Mouse (Mus musculus): ENCODE results near the gene Sun2. TPM values are rescaled to one million over a fixed set of nuclear protein-coding genes. Genes with fewer than 3 reads are reported as not detected.

Sun2 gene
- polyA plus RNA-seq, 1 experiment from 2014 or later = 3.3 TPM

DNA sequence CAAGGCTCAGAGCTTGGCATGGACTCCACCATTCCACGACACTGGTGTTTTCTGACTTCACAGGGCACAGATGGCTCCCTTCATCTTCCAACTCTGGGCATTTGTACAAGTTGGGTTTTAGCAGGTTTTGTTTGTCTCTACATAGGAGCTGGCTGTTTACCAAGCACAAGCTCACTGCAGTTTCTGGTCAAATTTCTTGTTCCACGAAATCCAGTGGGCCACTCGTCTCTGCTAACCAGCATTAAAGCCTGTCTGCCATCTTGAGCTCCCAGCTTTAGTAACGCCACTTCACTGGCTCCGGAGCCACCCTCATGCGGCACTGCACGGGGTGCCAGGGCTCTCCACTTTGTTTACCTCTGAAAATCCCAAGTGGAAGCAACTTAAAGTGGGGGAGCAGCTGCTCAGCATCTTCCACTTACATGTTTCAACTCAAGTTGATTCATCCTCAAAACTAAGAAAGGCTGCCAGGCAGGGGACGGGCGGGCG lies 24.3 kb upstream of the Sun2 start:
- no peak for TF ChIP-seq EP300 (IDR thresholded peaks at IDR 0.05; ENCODE audit: low read depth)
- TF ChIP-seq CTCF (IDR thresholded peaks at IDR 0.05; ENCODE audit: low read depth) = no peak
- Histone ChIP-seq H3K9me3 (ENCODE audit: low read length) (no peaks in the 10 kb centered on the region), H3K27ac (ENCODE audit: low read depth) (no peak overlapping the region), H3K4me1 (ENCODE audit: insufficient read depth) (peaks cover 7% of the 10 kb centered on the region), H3K9ac (replicated peaks) (no peak overlapping the region), H3K4me3 (ENCODE audit: low read depth, low read length) (no peak overlapping the region), H3K4me2 (ENCODE audit: low read depth, low read length) (no peak overlapping the region), H3K27me3 (ENCODE audit: insufficient read depth, low read length) (no peaks in the 10 kb centered on the region), H3K36me3 (replicated peaks; ENCODE audit: insufficient read depth, low read length) (no peaks in the 10 kb centered on the region)
- WGBS (ENCODE audit: insufficient replicate concordance) = 83% methylated on average over 10 of the region's 10 CpGs
- no peak for ATAC-seq
- DNase-seq = no peak

DNA sequence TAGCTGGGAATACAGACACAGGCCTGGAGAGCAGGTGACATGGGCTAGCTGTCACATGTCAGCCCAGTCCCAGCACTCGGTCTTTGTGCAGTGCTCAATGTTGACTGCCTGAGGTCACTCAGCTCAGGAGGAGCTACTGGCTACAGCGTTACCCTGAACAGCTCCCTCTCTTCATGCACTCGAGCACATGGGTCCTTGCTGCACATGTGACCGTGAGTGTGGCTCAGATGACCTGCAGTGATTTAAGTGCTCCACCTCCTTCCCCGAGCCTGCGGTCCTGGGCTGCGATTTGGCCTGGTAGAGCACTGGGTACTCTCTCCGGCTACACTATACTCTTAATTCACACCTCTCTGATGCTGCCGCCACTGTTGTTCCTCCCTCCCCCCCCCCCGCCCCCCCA lies 23.8 kb upstream of the Sun2 start:
- Histone ChIP-seq H3K9ac (replicated peaks) (no peak overlapping the region), H3K27ac (ENCODE audit: low read depth) (no peak overlapping the region), H3K36me3 (replicated peaks; ENCODE audit: insufficient read depth, low read length) (no peaks in the 10 kb centered on the region), H3K4me1 (ENCODE audit: insufficient read depth) (peaks cover 7% of the 10 kb centered on the region), H3K4me3 (ENCODE audit: low read depth, low read length) (no peak overlapping the region), H3K9me3 (ENCODE audit: low read length) (no peaks in the 10 kb centered on the region), H3K4me2 (ENCODE audit: low read depth, low read length) (no peak overlapping the region), H3K27me3 (ENCODE audit: insufficient read depth, low read length) (no peaks in the 10 kb centered on the region)
- no peak for ATAC-seq
- WGBS (ENCODE audit: insufficient replicate concordance) = 75% methylated on average over 9 of the region's 10 CpGs
- TF ChIP-seq EP300 (IDR thresholded peaks at IDR 0.05; ENCODE audit: low read depth) = no peak
- TF ChIP-seq CTCF (IDR thresholded peaks at IDR 0.05; ENCODE audit: low read depth) = no peak
- DNase-seq = no peak

DNA sequence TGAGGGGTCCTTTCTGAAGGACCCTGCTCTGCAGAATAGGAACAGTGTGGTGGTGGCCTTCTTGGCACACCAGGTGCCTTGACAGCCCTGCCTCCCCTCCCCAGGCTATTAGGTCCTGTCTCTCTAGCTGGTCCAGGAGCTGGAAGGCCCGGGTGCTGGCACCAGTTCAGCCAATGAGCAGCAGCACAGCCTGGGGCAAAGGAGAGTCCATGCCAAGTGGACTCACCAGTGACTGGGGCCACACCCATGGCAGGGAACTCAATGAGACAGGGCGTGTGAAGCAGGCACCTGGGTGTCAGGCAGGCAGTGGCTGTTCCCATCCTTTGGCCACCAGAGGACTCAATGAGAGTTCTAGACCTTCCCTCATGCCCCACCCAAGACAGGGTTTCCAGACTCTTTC lies 23.0 kb upstream of the Sun2 start:
- Histone ChIP-seq H3K27me3 (ENCODE audit: insufficient read depth, low read length) (no peaks in the 10 kb centered on the region), H3K4me2 (ENCODE audit: low read depth, low read length) (no peak overlapping the region), H3K9me3 (ENCODE audit: low read length) (no peaks in the 10 kb centered on the region), H3K27ac (ENCODE audit: low read depth) (no peak overlapping the region), H3K9ac (replicated peaks) (no peak overlapping the region), H3K4me1 (ENCODE audit: insufficient read depth) (peaks cover 7% of the 10 kb centered on the region), H3K36me3 (replicated peaks; ENCODE audit: insufficient read depth, low read length) (no peaks in the 10 kb centered on the region), H3K4me3 (ENCODE audit: low read depth, low read length) (no peak overlapping the region)
- TF ChIP-seq EP300 (IDR thresholded peaks at IDR 0.05; ENCODE audit: low read depth) = no peak
- TF ChIP-seq CTCF (IDR thresholded peaks at IDR 0.05; ENCODE audit: low read depth) = no peak
- no peak for DNase-seq
- WGBS (ENCODE audit: insufficient replicate concordance) = 67% methylated on average over 2 of the region's 2 CpGs
- peak; percentile 38; the same call in 1 of the 2 replicates for ATAC-seq

DNA sequence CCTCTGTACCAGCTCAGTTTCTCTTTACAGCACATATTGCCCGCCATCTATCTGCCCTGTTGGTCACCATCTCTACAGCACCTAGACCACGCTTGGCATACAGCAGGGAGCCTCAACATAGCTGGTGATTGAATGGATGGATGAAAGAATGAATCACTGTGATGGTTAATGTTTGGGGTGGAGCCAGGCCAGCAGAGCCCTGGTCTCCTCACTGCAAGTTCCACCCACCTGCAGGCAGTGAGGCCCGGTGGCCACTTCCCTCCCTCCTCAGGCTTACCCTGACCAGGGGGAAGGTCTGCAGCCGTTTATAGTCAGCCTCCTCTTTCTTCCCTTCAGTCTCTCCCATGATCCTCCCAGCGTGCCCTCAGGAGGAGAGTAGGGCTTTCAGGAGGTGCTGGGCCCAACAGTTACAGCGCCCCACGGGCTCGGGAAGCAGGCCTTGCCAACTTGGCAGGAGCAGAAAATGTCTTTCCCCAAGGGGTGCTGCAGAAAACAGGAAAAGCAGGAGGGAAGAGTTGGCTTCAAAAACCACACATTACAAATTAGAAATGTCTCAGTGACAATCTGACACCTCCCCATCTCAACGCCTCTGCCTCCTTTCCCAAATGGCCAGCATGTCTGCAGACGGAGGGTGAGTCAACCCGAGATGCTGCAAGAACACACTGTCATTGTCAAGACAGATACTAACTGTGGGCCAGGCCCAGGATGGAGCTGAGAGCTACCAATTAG lies 22.4 kb upstream of the Sun2 start:
- H3K4me2 ChIP-seq (ENCODE audit: low read depth, low read length) = no peak overlapping the region
- H3K9me3 ChIP-seq (ENCODE audit: low read length) = no peaks in the 10 kb centered on the region
- H3K9ac ChIP-seq (replicated peaks) = no peak overlapping the region
- no peak overlapping the region for H3K27ac ChIP-seq (ENCODE audit: low read depth)
- TF ChIP-seq EP300 (IDR thresholded peaks at IDR 0.05; ENCODE audit: low read depth) (no peak), CTCF (IDR thresholded peaks at IDR 0.05; ENCODE audit: low read depth) (no peak)
- no peaks in the 10 kb centered on the region for H3K36me3 ChIP-seq (replicated peaks; ENCODE audit: insufficient read depth, low read length)
- peaks cover 7% of the 10 kb centered on the region for H3K4me1 ChIP-seq (ENCODE audit: insufficient read depth)
- ATAC-seq = no peak
- 66% methylated on average over 11 of the region's 11 CpGs for WGBS (ENCODE audit: insufficient replicate concordance)
- H3K4me3 ChIP-seq (ENCODE audit: low read depth, low read length) = no peak overlapping the region
- H3K27me3 ChIP-seq (ENCODE audit: insufficient read depth, low read length) = no peaks in the 10 kb centered on the region
- no peak for DNase-seq

DNA sequence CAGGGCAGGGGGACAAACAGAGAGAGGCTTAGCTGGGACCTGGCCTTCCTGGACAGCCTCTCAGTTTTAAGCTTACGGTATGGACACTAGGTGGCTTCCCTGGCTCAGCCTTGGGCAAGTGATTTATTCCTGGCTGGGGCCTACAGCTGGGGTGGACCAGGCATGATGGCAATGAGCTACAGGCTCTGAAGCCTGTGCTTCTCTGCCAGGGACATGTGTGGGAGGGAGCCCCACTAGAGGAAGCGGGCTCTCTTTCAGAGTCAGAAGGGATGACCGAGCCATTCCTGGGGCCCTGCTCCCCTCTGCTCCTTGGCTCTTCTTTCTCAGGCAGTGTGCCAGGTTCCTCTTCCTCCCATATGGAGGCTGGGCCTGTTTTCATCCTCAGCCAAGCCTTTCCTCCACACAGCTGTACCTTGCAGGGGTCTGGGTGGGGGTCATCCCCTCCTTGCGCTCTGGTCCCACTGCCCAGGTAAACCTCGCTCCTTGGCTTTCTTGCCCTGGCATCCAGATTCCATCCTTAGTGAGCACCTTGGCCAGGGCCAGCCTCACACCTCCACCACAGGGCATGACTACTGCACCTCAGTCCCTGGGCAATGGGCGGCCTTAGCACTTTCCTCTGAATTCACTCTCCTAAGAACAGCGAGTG lies 21.4 kb upstream of the Sun2 start:
- DNase-seq (no peak), ATAC-seq (no peak)
- Histone ChIP-seq H3K27me3 (ENCODE audit: insufficient read depth, low read length) (no peaks in the 10 kb centered on the region), H3K9ac (replicated peaks) (no peak overlapping the region), H3K4me3 (ENCODE audit: low read depth, low read length) (no peak overlapping the region), H3K9me3 (ENCODE audit: low read length) (no peaks in the 10 kb centered on the region), H3K4me1 (ENCODE audit: insufficient read depth) (peaks cover 6% of the 10 kb centered on the region), H3K4me2 (ENCODE audit: low read depth, low read length) (no peak overlapping the region), H3K36me3 (replicated peaks; ENCODE audit: insufficient read depth, low read length) (no peaks in the 10 kb centered on the region), H3K27ac (ENCODE audit: low read depth) (no peak overlapping the region)
- WGBS (ENCODE audit: insufficient replicate concordance) = 79% methylated on average over 7 of the region's 7 CpGs
- TF ChIP-seq EP300 (IDR thresholded peaks at IDR 0.05; ENCODE audit: low read depth) (no peak), CTCF (IDR thresholded peaks at IDR 0.05; ENCODE audit: low read depth) (no peak)

DNA sequence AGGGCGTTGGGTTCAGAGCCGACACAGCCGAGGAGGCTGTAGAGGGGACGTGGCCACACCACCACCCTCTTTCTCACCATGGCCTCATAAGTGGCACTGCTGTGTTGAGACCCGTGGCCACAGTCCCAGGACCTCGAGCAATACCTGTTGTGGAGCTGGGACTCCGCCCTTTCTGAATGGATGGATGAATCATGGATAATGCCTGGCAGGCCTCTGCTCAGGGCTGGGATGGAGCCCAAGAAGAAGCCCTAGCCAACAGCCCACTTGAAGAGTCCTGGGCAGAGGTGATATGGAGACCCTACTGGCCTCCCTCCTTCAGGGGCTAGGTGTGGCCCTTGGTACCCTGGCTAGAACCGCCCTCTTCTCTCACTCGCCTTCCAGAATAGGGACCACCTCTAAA lies 20.7 kb upstream of the Sun2 start:
- Histone ChIP-seq H3K27me3 (ENCODE audit: insufficient read depth, low read length) (no peaks in the 10 kb centered on the region), H3K4me1 (ENCODE audit: insufficient read depth) (peaks cover 1% of the 10 kb centered on the region; the same call in 1 of the 2 replicates), H3K9me3 (ENCODE audit: low read length) (no peaks in the 10 kb centered on the region), H3K9ac (replicated peaks) (no peak overlapping the region), H3K4me3 (ENCODE audit: low read depth, low read length) (no peak overlapping the region), H3K27ac (ENCODE audit: low read depth) (no peak overlapping the region), H3K36me3 (replicated peaks; ENCODE audit: insufficient read depth, low read length) (no peaks in the 10 kb centered on the region), H3K4me2 (ENCODE audit: low read depth, low read length) (no peak overlapping the region)
- TF ChIP-seq EP300 (IDR thresholded peaks at IDR 0.05; ENCODE audit: low read depth) (no peak), CTCF (IDR thresholded peaks at IDR 0.05; ENCODE audit: low read depth) (no peak)
- no peak for ATAC-seq
- WGBS (ENCODE audit: insufficient replicate concordance) = 85% methylated on average over 9 of the region's 9 CpGs
- DNase-seq = no peak

All from liver, postnatal 0 days (tissue).